Mouse (Mus musculus): Measurements from ENCODE around the gene D7Ertd443e. TPM values are rescaled to one million over a fixed set of nuclear protein-coding genes. Genes with fewer than 3 reads are reported as not detected.

Gene D7Ertd443e
- total RNA-seq, 1 experiment from 2014 or later, result 0.74 TPM

- ATAC-seq (replicated peaks in 1 of 2; ENCODE audit: insufficient read depth in 1 of 2, low FRiP score in 2 of 2, low TSS enrichment in 1 of 2, low read depth in 1 of 2, poor library complexity in 2 of 2, severe bottlenecking in 2 of 2), result no peak
Observed at GRCm38 (mm10) chr7:134302084-134302483, 83.4 kb downstream of the D7Ertd443e start.

GRCm38 (mm10) chr7:134301285-134301684 is 84.2 kb downstream of the D7Ertd443e start:
- ATAC-seq (replicated peaks in 1 of 2; ENCODE audit: insufficient read depth in 1 of 2, low FRiP score in 2 of 2, low TSS enrichment in 1 of 2, low read depth in 1 of 2, poor library complexity in 2 of 2, severe bottlenecking in 2 of 2), result 0 out of 4 replicates have a peak, but pooled peaks of 1 of the 2 experiments have one; percentile 32

- no peak for ATAC-seq (replicated peaks in 1 of 2; ENCODE audit: insufficient read depth in 1 of 2, low FRiP score in 2 of 2, low TSS enrichment in 1 of 2, low read depth in 1 of 2, poor library complexity in 2 of 2, severe bottlenecking in 2 of 2)
Observed at GRCm38 (mm10) chr7:134292750-134293149, 92.7 kb downstream of the D7Ertd443e start.

GRCm38 (mm10) chr7:134289611-134290301 is 95.7 kb downstream of the D7Ertd443e start:
- ATAC-seq (replicated peaks in 1 of 2; ENCODE audit: insufficient read depth in 1 of 2, low FRiP score in 2 of 2, low TSS enrichment in 1 of 2, low read depth in 1 of 2, poor library complexity in 2 of 2, severe bottlenecking in 2 of 2), result peak; percentile 26 to 53; a peak in 2 of 4 replicates

GRCm38 (mm10) chr7:134289126-134289525 is 96.3 kb downstream of the D7Ertd443e start:
- ATAC-seq (replicated peaks in 1 of 2; ENCODE audit: insufficient read depth in 1 of 2, low FRiP score in 2 of 2, low TSS enrichment in 1 of 2, low read depth in 1 of 2, poor library complexity in 2 of 2, severe bottlenecking in 2 of 2), result no peak

GRCm38 (mm10) chr7:134287570-134288222 is 97.8 kb downstream of the D7Ertd443e start:
- ATAC-seq (replicated peaks in 1 of 2; ENCODE audit: insufficient read depth in 1 of 2, low FRiP score in 2 of 2, low TSS enrichment in 1 of 2, low read depth in 1 of 2, poor library complexity in 2 of 2, severe bottlenecking in 2 of 2), result peak; percentile 37 to 46; a peak in 2 of 4 replicates

- no peak for ATAC-seq (replicated peaks in 1 of 2; ENCODE audit: insufficient read depth in 1 of 2, low FRiP score in 2 of 2, low TSS enrichment in 1 of 2, low read depth in 1 of 2, poor library complexity in 2 of 2, severe bottlenecking in 2 of 2)
Observed at GRCm38 (mm10) chr7:134272956-134273355, 112.5 kb downstream of the D7Ertd443e start.

- ATAC-seq (replicated peaks in 1 of 2; ENCODE audit: insufficient read depth in 1 of 2, low FRiP score in 2 of 2, low TSS enrichment in 1 of 2, low read depth in 1 of 2, poor library complexity in 2 of 2, severe bottlenecking in 2 of 2), result no peak
Observed at GRCm38 (mm10) chr7:134272421-134272820, 113.0 kb downstream of the D7Ertd443e start.

GRCm38 (mm10) chr7:134265783-134266182 is 119.7 kb downstream of the D7Ertd443e start:
- no peak for ATAC-seq (replicated peaks in 1 of 2; ENCODE audit: insufficient read depth in 1 of 2, low FRiP score in 2 of 2, low TSS enrichment in 1 of 2, low read depth in 1 of 2, poor library complexity in 2 of 2, severe bottlenecking in 2 of 2)

GRCm38 (mm10) chr7:134263146-134263906 is 122.1 kb downstream of the D7Ertd443e start:
- ATAC-seq (replicated peaks in 1 of 2; ENCODE audit: insufficient read depth in 1 of 2, low FRiP score in 2 of 2, low TSS enrichment in 1 of 2, low read depth in 1 of 2, poor library complexity in 2 of 2, severe bottlenecking in 2 of 2), result peak; percentile 71 to 85

- peak; percentile 30 to 49; a peak in 2 of 4 replicates for ATAC-seq (replicated peaks in 1 of 2; ENCODE audit: insufficient read depth in 1 of 2, low FRiP score in 2 of 2, low TSS enrichment in 1 of 2, low read depth in 1 of 2, poor library complexity in 2 of 2, severe bottlenecking in 2 of 2)
Observed at GRCm38 (mm10) chr7:134261003-134261701, 124.3 kb downstream of the D7Ertd443e start.

GRCm38 (mm10) chr7:134250273-134250870 is 135.1 kb downstream of the D7Ertd443e start:
- no peak for ATAC-seq (replicated peaks in 1 of 2; ENCODE audit: insufficient read depth in 1 of 2, low FRiP score in 2 of 2, low TSS enrichment in 1 of 2, low read depth in 1 of 2, poor library complexity in 2 of 2, severe bottlenecking in 2 of 2)

- no peak for ATAC-seq (replicated peaks in 1 of 2; ENCODE audit: insufficient read depth in 1 of 2, low FRiP score in 2 of 2, low TSS enrichment in 1 of 2, low read depth in 1 of 2, poor library complexity in 2 of 2, severe bottlenecking in 2 of 2)
Observed at GRCm38 (mm10) chr7:134248041-134248440, 137.4 kb downstream of the D7Ertd443e start.

- no peak for ATAC-seq (replicated peaks in 1 of 2; ENCODE audit: insufficient read depth in 1 of 2, low FRiP score in 2 of 2, low TSS enrichment in 1 of 2, low read depth in 1 of 2, poor library complexity in 2 of 2, severe bottlenecking in 2 of 2)
Observed at GRCm38 (mm10) chr7:134246624-134247023, 138.8 kb downstream of the D7Ertd443e start.

GRCm38 (mm10) chr7:134242773-134243172 is 142.7 kb downstream of the D7Ertd443e start:
- no peak for ATAC-seq (replicated peaks in 1 of 2; ENCODE audit: insufficient read depth in 1 of 2, low FRiP score in 2 of 2, low TSS enrichment in 1 of 2, low read depth in 1 of 2, poor library complexity in 2 of 2, severe bottlenecking in 2 of 2)

GRCm38 (mm10) chr7:134241212-134241611 is 144.2 kb downstream of the D7Ertd443e start:
- no peak for ATAC-seq (replicated peaks in 1 of 2; ENCODE audit: insufficient read depth in 1 of 2, low FRiP score in 2 of 2, low TSS enrichment in 1 of 2, low read depth in 1 of 2, poor library complexity in 2 of 2, severe bottlenecking in 2 of 2)

GRCm38 (mm10) chr7:134240579-134240978 is 144.9 kb downstream of the D7Ertd443e start:
- ATAC-seq (replicated peaks in 1 of 2; ENCODE audit: insufficient read depth in 1 of 2, low FRiP score in 2 of 2, low TSS enrichment in 1 of 2, low read depth in 1 of 2, poor library complexity in 2 of 2, severe bottlenecking in 2 of 2), result no peak
